Mouse (Mus musculus) heart, embryonic 11.5 days (tissue): ENCODE data around the gene Gfod1. TPM values are rescaled to one million over a fixed set of nuclear protein-coding genes. Genes with fewer than 3 reads are reported as not detected.

Experiments used
- ATAC-seq: fragments of 200-750 bp; cut with Nextera tagmentation; replicated peaks from 2 replicates; pipeline ENCODE4 v1.8.0; 2017; ENCODE audit warnings: moderate library complexity; ENCODE audit not compliant: insufficient number of reproducible peaks, low FRiP score, low TSS enrichment
- H3K27ac ChIP-seq: fragments of 300-500 bp; sonication (generic); 2 replicates; pipeline ENCODE4 v1.5.1; 2014; ENCODE audit warnings: mild to moderate bottlenecking, low read depth, low read length
- H3K27me3 ChIP-seq: fragments of 300-500 bp; sonication (generic); 2 replicates; pipeline ENCODE4 v1.6.1; 2014; ENCODE audit warnings: mild to moderate bottlenecking, low read length, mixed read lengths; ENCODE audit not compliant: control insufficient read depth, insufficient read depth
- H3K36me3 ChIP-seq: fragments of 300-500 bp; sonication (generic); 2 replicates; pipeline ENCODE4 v1.6.1; 2014; ENCODE audit warnings: mild to moderate bottlenecking, low read length, moderate library complexity, mixed read lengths; ENCODE audit not compliant: control insufficient read depth, insufficient read depth
- H3K4me1 ChIP-seq: fragments of 300-500 bp; sonication (generic); 2 replicates; pipeline ENCODE4 v1.6.1; 2014; ENCODE audit warnings: low read length; ENCODE audit not compliant: control insufficient read depth, insufficient read depth
- H3K4me2 ChIP-seq: fragments of 300-500 bp; sonication (generic); 2 replicates; pipeline ENCODE4 v1.6.1; 2014; ENCODE audit warnings: mild to moderate bottlenecking, moderate library complexity
- H3K4me3 ChIP-seq: fragments of 300-500 bp; sonication (generic); 2 replicates; pipeline ENCODE4 v1.5.1; 2014; ENCODE audit warnings: low read depth, low read length
- H3K9ac ChIP-seq: fragments of 300-500 bp; sonication (generic); 2 replicates; pipeline ENCODE4 v1.6.1; 2014; ENCODE audit warnings: mild to moderate bottlenecking, low read depth, low read length, moderate library complexity
- H3K9me3 ChIP-seq: fragments of 300-500 bp; sonication (generic); replicated peaks from 2 replicates; pipeline ENCODE4 v1.6.1; 2016; ENCODE audit warnings: low read length; ENCODE audit not compliant: control insufficient read depth
- WGBS: fragments of 180-500 bp; shearing (Covaris S2); extraction: QIAGEN DNeasy Blood & Tissue Kit; methylation state at CpG from one replicate; pipeline ENCODE4 v1.1.7; 2014; ENCODE audit not compliant: insufficient replicate concordance; 5-methylcytosine and 5-hydroxymethylcytosine counted together
- polyA plus RNA-seq: library from polyadenylated mRNA; unstranded; fragments of >200 nt; fragmentation: Nextera tagmentation; extraction: Ambion mirVana; gene quantifications from 2 replicates; pipeline ENCODE4 v1.2.1, GENCODE M21; 2014

Gfod1 gene
- polyA plus RNA-seq, 1 experiment from 2014 or later, result 1.5 TPM

DNA sequence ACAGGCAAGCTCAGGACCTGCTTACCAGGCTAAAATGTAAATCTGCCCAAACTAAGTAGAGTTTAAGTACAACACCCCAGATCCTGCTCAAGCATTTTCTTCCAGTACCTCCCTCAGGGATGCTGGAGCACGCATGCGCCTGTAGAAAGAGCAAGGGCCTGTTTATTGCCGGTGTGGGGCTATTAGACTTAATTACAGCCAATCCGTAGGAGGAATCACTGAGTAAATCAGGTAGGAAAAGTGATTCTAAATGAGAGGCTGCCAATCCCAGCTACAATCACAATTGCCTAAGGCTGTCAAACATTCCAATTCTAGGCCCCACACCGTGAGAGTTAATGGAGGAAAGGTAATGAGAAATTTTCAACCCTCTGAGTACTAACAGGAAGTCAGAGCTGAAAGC lies 145.7 kb downstream of the Gfod1 start:
- H3K27me3 ChIP-seq, result no peaks in the 10 kb centered on the region
- no peak overlapping the region for H3K9ac ChIP-seq
- no peak overlapping the region for H3K4me2 ChIP-seq
- no peak overlapping the region for H3K4me3 ChIP-seq
- no peak for ATAC-seq
- H3K36me3 ChIP-seq, result no peaks in the 10 kb centered on the region
- 72% methylated on average over 5 of the region's 5 CpGs for WGBS
- no peak overlapping the region for H3K27ac ChIP-seq
- peaks cover 4% of the 10 kb centered on the region; the same call in 1 of the 2 replicates for H3K4me1 ChIP-seq
- no peaks in the 10 kb centered on the region for H3K9me3 ChIP-seq

DNA sequence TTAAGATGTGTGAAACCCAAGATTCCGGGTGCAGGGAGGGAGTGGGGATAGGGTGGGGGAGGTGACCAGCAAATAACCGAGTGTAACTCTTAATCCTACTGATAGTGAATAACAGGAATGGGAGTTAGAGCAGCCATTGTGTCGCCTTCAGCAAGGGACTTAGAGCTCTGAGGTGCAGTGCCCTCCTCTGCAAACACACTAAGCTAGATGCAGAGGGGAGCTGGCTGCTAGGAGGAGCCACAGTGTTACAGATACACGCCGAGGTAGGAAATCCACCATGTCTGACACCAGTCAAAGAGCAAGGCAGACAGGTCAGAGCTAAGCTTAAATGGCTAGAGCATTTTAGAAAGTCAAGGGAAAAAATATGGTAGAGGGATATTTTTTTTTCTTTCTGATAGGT lies 146.6 kb downstream of the Gfod1 start:
- Histone ChIP-seq H3K27ac (no peak overlapping the region), H3K27me3 (no peaks in the 10 kb centered on the region), H3K4me3 (no peak overlapping the region), H3K9me3 (no peaks in the 10 kb centered on the region), H3K4me1 (peaks cover 4% of the 10 kb centered on the region; the same call in 1 of the 2 replicates), H3K4me2 (no peak overlapping the region), H3K9ac (no peak overlapping the region), H3K36me3 (no peaks in the 10 kb centered on the region)
- no peak for ATAC-seq
- 30% methylated on average over 5 of the region's 5 CpGs for WGBS

DNA sequence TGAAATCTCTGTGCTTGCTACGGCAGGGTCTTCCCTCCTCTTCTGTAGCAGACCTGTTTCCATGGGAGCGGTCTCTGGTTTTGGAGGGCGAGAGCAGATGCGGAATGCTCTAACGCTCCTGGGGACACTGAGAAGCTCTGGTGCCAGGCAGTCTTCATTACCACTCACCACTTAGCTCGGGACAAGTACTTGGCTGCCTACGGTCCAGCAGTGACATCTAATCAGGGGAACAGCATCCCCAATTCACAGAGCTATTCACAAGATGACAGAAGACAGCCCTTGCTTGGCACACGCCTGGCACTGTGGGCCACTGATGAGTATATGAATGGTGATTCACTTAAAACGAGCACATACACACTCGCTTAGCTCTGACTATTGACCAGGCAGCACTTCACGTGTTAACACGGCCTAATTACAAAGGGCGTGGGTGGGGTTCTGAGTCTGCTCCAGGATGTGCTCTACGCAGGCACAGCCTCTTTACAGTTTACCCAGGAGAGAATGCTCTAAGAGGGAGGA lies 151.9 kb downstream of the Gfod1 start:
- no peaks in the 10 kb centered on the region for H3K27me3 ChIP-seq
- ATAC-seq, result no peak
- H3K4me3 ChIP-seq, result no peak overlapping the region
- no peaks in the 10 kb centered on the region for H3K9me3 ChIP-seq
- 84% methylated on average over 14 of the region's 14 CpGs for WGBS
- no peak overlapping the region for H3K27ac ChIP-seq
- H3K9ac ChIP-seq, result no peak overlapping the region
- H3K4me2 ChIP-seq, result no peak overlapping the region
- H3K36me3 ChIP-seq, result 0 out of 2 replicates have a peak, but pooled peaks cover 7% of the 10 kb centered on the region
- H3K4me1 ChIP-seq, result no peaks in the 10 kb centered on the region; the same call in 1 of the 2 replicates

DNA sequence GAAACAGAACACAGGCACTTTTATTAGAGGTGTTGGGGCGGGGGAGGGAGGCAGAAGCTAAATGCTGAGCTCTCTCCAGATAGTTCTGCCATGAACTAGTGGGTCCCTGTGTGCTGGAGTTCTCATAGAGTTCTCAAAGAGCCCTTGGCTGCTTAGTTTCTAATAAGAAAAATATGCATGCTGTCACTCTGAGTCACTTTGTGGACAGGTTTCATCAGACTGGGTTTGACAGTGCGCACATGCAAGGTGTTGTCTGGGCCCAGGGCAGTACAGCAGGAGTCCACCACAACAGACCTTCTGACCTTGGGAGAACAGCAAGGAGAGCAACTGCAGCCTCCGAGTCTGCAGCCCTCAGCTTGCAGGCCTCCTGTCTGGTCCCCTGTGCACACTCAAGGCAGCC lies 154.3 kb downstream of the Gfod1 start:
- Histone ChIP-seq H3K4me3 (no peak overlapping the region), H3K9ac (no peak overlapping the region), H3K27me3 (no peaks in the 10 kb centered on the region), H3K36me3 (0 out of 2 replicates have a peak, but pooled peaks cover 7% of the 10 kb centered on the region), H3K4me2 (no peak overlapping the region), H3K27ac (no peak overlapping the region), H3K9me3 (no peaks in the 10 kb centered on the region), H3K4me1 (peaks cover 7% of the 10 kb centered on the region)
- 65% methylated on average over 3 of the region's 3 CpGs for WGBS
- no peak for ATAC-seq

DNA sequence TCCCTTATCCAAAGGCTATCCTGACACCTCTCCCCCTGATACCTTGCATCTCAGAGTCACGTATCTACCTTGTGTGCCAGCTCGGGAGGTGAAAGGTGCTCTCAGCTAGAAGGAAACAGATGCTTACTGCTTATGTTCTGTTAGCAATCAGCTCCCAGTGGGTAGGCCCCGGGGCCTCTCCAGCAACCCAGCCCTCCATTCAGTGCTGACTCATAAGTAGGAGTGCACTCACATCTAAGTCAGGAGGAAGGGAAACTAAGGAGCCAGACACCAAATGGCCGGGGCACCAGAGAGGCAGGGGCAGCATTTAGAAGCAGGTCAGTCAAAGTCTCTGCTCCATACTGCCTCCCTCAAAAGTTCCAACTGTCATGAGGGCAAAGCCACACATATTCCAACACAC lies 155.3 kb downstream of the Gfod1 start:
- Histone ChIP-seq H3K4me3 (no peak overlapping the region), H3K27me3 (no peaks in the 10 kb centered on the region), H3K4me2 (no peak overlapping the region), H3K9me3 (no peaks in the 10 kb centered on the region), H3K9ac (no peak overlapping the region), H3K4me1 (peaks cover 7% of the 10 kb centered on the region), H3K27ac (no peak overlapping the region), H3K36me3 (0 out of 2 replicates have a peak, but pooled peaks cover 7% of the 10 kb centered on the region)
- 59% methylated on average over 4 of the region's 4 CpGs for WGBS
- no peak for ATAC-seq

DNA sequence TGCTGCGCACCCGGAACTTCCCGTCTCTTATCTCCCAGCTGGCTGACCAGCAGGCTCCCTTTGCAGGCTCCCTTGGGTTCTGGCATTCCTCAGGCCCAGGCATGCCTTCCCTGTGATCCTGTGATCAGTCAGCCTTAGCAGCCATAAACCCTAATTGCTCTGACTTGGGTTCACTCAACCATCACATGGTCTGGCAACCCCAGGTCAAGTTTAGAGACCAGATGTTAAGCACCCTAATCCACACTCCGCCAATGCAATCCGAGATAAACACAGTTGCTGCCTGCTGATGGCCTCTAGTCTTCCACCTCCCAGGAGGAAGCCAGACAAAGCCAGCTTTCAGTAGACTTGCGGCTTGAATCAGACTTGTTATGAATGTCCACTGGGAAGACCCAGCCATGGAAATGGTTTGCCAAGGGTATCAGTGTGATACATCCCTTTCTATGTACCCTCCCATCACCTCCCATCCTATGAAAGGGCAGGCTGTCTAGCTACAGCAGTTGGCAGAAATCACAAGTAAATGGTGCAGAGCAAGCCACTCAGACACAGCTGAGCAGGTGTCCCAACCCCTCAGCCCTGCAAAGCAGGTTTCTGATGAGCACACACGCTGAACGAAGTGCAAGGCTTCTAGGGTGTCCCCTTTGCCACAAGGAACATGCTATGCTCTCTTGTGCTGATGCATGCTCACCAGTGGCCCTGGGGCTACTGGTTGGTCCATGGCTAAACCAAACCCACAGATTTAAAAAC lies 157.3 kb downstream of the Gfod1 start:
- Histone ChIP-seq H3K4me1 (peaks cover 7% of the 10 kb centered on the region), H3K27me3 (no peaks in the 10 kb centered on the region), H3K4me2 (no peak overlapping the region), H3K9me3 (no peaks in the 10 kb centered on the region), H3K9ac (no peak overlapping the region), H3K36me3 (0 out of 2 replicates have a peak, but pooled peaks cover 7% of the 10 kb centered on the region), H3K27ac (no peak overlapping the region), H3K4me3 (no peak overlapping the region)
- 41% methylated on average over 8 of the region's 8 CpGs for whole genome bisulfite sequencing
- no peak for ATAC-seq

Other genes with a start within 250 kb of the Gfod1 start
- gene Tbc1d7, start 132.7 kb downstream of the Gfod1 start, polyA plus RNA-seq, result 51.1 and 54.2 TPM in 2 replicates
- 23.6 and 26.4 TPM in 2 replicates for gene Sirt5, start 61.3 kb upstream of the Gfod1 start, polyA plus RNA-seq
- 141 and 151 TPM in 2 replicates for gene Nol7, start 94.2 kb upstream of the Gfod1 start, polyA plus RNA-seq
- 8.8 and 12.2 TPM in 2 replicates for gene Ranbp9, start 177.1 kb upstream of the Gfod1 start, polyA plus RNA-seq